Mouse (Mus musculus) heart, postnatal 10 days (tissue): ENCODE data around the gene Als2. TPM values are rescaled to one million over a fixed set of nuclear protein-coding genes. Genes with fewer than 3 reads are reported as not detected.
A peak's percentile ranks its signal among the peaks of the same experiment; 100 is the strongest.

Experiments
- DNase-seq, 2 experiments: peaks; one replicate each; pipeline ENCODE4 v3.0.0; 2021
- intact Hi-C: fragments of 180-260 bp; cut with DNase I; formaldehyde crosslinking; loops from one replicate; pipeline ENCODE4 v1.15.1; 2025
- total RNA-seq, 2 experiments: library from RNA; stranded (reverse); gene quantifications; 2 replicates each; pipeline ENCODE4 v1.2.3; 2021

Als2 gene
- 10 to 100 TPM; 10.7 to 11.0 TPM for total RNA-seq

GRCm38 (mm10) chr1:59236856-59237441 lies at the start of gene Als2:
Als2 (minus strand) TSS chr1:59237231.
- peak; percentile 99 to 100 for DNase-seq
- intact Hi-C loops = loop anchor here (5.0 kb wide), 2 partner anchors 230 to 465 kb away; no protein-coding TSS in a partner anchor

- intact Hi-C loops = no loop called here
- DNase-seq = no peak
These were observed 49.4 kb upstream of the Als2 start for GRCm38 (mm10) chr1:59286316-59286850.

- no peak for DNase-seq
- intact Hi-C loops = no loop called here
These were observed 48.8 kb upstream of the Als2 start for GRCm38 (mm10) chr1:59285880-59286279.

- no peak for DNase-seq
- intact Hi-C loops = no loop called here
These were observed 35.2 kb upstream of the Als2 start for GRCm38 (mm10) chr1:59272189-59272588.

GRCm38 (mm10) chr1:59269951-59270689 lies 33.1 kb upstream of the Als2 start:
- intact Hi-C loops = no loop called here
- DNase-seq = peak; percentile 34 to 37

GRCm38 (mm10) chr1:59269466-59269865 lies 32.4 kb upstream of the Als2 start:
- intact Hi-C loops = no loop called here
- no peak for DNase-seq

- no peak for DNase-seq
- intact Hi-C loops = no loop called here
These were observed 31.9 kb upstream of the Als2 start for GRCm38 (mm10) chr1:59268931-59269330.

GRCm38 (mm10) chr1:59257736-59258135 lies 20.7 kb upstream of the Als2 start:
- DNase-seq = no peak
- intact Hi-C loops = no loop called here

- intact Hi-C loops = no loop called here
- DNase-seq = no peak
These were observed 19.8 kb upstream of the Als2 start, which contains the start of gene Cdk15 for GRCm38 (mm10) chr1:59256751-59257231. Cdk15 (plus strand) TSS chr1:59256906.

GRCm38 (mm10) chr1:59253301-59253909 lies 16.4 kb upstream of the Als2 start:
- intact Hi-C loops = no loop called here
- no peak for DNase-seq

GRCm38 (mm10) chr1:59252762-59253161 lies 15.7 kb upstream of the Als2 start:
- intact Hi-C loops = no loop called here
- DNase-seq = no peak

GRCm38 (mm10) chr1:59247602-59248001 lies 10.6 kb upstream of the Als2 start:
- DNase-seq = peak; percentile 52 to 63
- intact Hi-C loops = loop anchor here (1.0 to 5.0 kb wide), 2 partner anchors 335 to 376 kb away; no protein-coding TSS in a partner anchor

GRCm38 (mm10) chr1:59243770-59244169 lies 6.7 kb upstream of the Als2 start:
- DNase-seq = no peak
- intact Hi-C loops = no loop called here

- intact Hi-C loops = loop anchor here (1.0 to 5.0 kb wide), 4 partner anchors 93 to 465 kb away; no protein-coding TSS in a partner anchor
- peak; percentile 77 to 80 for DNase-seq
These were observed 682 bp upstream of the Als2 start for GRCm38 (mm10) chr1:59237614-59238211.

GRCm38 (mm10) chr1:59229187-59229586 lies 7.8 kb downstream of the Als2 start:
- intact Hi-C loops = no loop called here
- no peak for DNase-seq

- no peak for DNase-seq
- intact Hi-C loops = no loop called here
These were observed 8.5 kb downstream of the Als2 start for GRCm38 (mm10) chr1:59228552-59228951.

GRCm38 (mm10) chr1:59222101-59222825 lies 14.8 kb downstream of the Als2 start:
- intact Hi-C loops = no loop called here
- no peak for DNase-seq

GRCm38 (mm10) chr1:59221591-59221990 lies 15.4 kb downstream of the Als2 start:
- no peak for DNase-seq
- intact Hi-C loops = no loop called here

GRCm38 (mm10) chr1:59220371-59220770 lies 16.7 kb downstream of the Als2 start:
- no peak for DNase-seq
- intact Hi-C loops = no loop called here

GRCm38 (mm10) chr1:59215446-59215845 lies 21.6 kb downstream of the Als2 start:
- intact Hi-C loops = no loop called here
- DNase-seq = no peak
